Mouse (Mus musculus) cerebellum, adult 2 months (tissue): Measurements from ENCODE around the gene Mmp19. TPM values are rescaled to one million over a fixed set of nuclear protein-coding genes. Genes with fewer than 3 reads are reported as not detected.
A peak's percentile ranks its signal among the peaks of the same experiment; 100 is the strongest.

Experiments
- DNase-seq, 2 experiments: peaks; one replicate each; pipeline ENCODE4 v3.0.0; 2021
- H3K27ac ChIP-seq: fragments of 200-500 bp; 2 replicates; pipeline ENCODE4 v1.5.1; 2012; ENCODE audit warnings: low read length, control low read depth, inconsistent platforms; ENCODE audit not compliant: insufficient read depth
- H3K27me3 ChIP-seq: fragments of 200-500 bp; 2 replicates; pipeline ENCODE4 v1.6.1; 2012; ENCODE audit warnings: inconsistent platforms, mild to moderate bottlenecking, low read length, moderate library complexity; ENCODE audit not compliant: control insufficient read depth, insufficient read depth
- H3K4me1 ChIP-seq: fragments of 200-500 bp; 2 replicates; pipeline ENCODE4 v1.6.1; 2011; ENCODE audit warnings: low read length; ENCODE audit not compliant: control insufficient read depth, insufficient read depth
- H3K4me3 ChIP-seq: fragments of 200-500 bp; replicated peaks from 2 replicates; pipeline ENCODE3; 2011; ENCODE audit warnings: mild to moderate bottlenecking, low read depth, low read length, control low read depth; ENCODE audit not compliant: insufficient read depth
- CTCF ChIP-seq: fragments of 200-500 bp; IDR thresholded peaks from 2 replicates; pipeline ENCODE4 v1.5.1; 2011; ENCODE audit warnings: low read depth, mild to moderate bottlenecking, control low read depth, low read length, moderate library complexity, borderline replicate concordance; ENCODE audit not compliant: insufficient read depth
- POLR2A ChIP-seq: fragments of 200-500 bp; IDR thresholded peaks from 2 replicates; pipeline ENCODE4 v1.6.1; 2011; ENCODE audit warnings: low read length, control low read depth, borderline replicate concordance; ENCODE audit not compliant: insufficient read depth
- WGBS: fragments of 180-500 bp; shearing (Covaris S2); methylation state at CpG from one replicate; pipeline ENCODE4 v1.1.7; 2018; 5-methylcytosine and 5-hydroxymethylcytosine counted together
- polyA plus RNA-seq: library from polyadenylated mRNA; depleted of rRNA; stranded (reverse); fragments of >200 nt; gene quantifications from 2 replicates; pipeline ENCODE4 v1.2.3, GENCODE M21; 2012

Mmp19 gene
- polyA plus RNA-seq, 1 experiment: 0.61 TPM

DNA sequence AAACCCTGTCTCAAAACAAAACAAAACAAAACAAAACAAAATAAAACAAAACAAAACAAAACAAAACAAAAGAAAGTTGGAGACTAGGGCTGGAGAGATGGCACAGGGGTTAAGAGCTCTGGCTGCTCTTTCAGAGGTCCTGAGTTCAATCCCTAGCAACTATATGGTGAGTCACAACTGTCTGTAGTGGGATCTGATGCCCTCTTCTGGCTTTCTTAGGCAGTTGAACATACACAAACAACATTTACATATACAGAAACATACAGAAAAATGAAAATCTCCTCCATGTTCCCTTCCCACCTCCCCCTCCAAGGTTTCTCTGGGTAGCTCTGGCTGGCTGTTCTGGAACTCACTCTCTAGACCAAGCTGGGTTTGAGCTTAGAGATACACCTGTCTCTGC, 1.3 kb downstream of the Mmp19 start:
- H3K4me3 ChIP-seq: no peak overlapping the region
- no peaks in the 10 kb centered on the region; the same call in 1 of the 2 replicates for H3K27me3 ChIP-seq
- H3K27ac ChIP-seq: no peak overlapping the region
- TF ChIP-seq POLR2A (no peak), CTCF (no peak)
- DNase-seq: no peak
- no peaks in the 10 kb centered on the region; the same call in 1 of the 2 replicates for H3K4me1 ChIP-seq

DNA sequence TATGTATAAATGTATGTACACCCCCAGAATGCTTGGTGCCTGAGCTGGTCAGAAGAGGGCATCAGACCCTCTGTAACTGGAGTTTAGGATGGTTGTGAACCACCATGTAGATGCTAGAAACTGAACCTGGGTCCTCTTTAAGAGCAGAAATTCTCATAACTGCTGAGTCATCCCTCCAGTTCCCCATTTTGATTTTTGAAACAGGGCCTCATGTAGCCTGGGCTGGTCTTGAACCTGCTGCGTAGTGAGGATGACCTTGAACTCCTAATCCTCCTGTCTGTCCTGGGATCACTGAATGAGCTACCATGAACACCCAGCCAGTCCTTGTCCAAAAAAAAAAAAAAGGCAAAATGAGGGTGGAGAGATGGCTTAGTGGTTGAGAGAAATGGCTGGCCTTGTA, 2.5 kb downstream of the Mmp19 start:
- H3K27ac ChIP-seq: no peak overlapping the region
- H3K27me3 ChIP-seq: no peaks in the 10 kb centered on the region; the same call in 1 of the 2 replicates
- H3K4me1 ChIP-seq: no peaks in the 10 kb centered on the region; the same call in 1 of the 2 replicates
- no peak for TF ChIP-seq CTCF
- no peak for TF ChIP-seq POLR2A
- WGBS: 92% methylated on average over 1 of the region's 1 CpGs
- no peak overlapping the region for H3K4me3 ChIP-seq
- no peak for DNase-seq

DNA sequence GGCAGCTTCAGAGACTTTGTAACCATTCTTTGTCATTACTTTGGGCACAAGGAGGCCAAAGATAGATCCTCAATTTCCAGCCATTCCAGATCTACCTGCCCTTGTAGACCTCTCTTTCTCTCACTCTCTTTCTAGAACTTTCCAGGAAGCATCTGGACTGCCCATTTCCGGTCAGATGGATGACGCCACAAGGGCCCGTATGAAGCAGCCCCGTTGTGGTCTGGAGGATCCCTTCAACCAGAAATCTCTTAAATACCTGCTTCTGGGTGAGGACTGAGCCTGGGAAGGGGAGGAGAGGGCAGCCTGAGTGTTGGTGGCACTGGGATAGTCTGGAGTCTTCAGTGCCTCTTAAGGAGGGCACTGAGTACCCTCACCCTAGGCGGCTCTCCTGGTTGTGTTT, 3.7 kb downstream of the Mmp19 start:
- H3K4me3 ChIP-seq: no peak overlapping the region
- no peaks in the 10 kb centered on the region; the same call in 1 of the 2 replicates for H3K27me3 ChIP-seq
- H3K4me1 ChIP-seq: no peaks in the 10 kb centered on the region; the same call in 1 of the 2 replicates
- no peak for TF ChIP-seq POLR2A
- TF ChIP-seq CTCF: no peak
- 91% methylated on average over 5 of the region's 5 CpGs for WGBS
- H3K27ac ChIP-seq: no peak overlapping the region
- DNase-seq: no peak

DNA sequence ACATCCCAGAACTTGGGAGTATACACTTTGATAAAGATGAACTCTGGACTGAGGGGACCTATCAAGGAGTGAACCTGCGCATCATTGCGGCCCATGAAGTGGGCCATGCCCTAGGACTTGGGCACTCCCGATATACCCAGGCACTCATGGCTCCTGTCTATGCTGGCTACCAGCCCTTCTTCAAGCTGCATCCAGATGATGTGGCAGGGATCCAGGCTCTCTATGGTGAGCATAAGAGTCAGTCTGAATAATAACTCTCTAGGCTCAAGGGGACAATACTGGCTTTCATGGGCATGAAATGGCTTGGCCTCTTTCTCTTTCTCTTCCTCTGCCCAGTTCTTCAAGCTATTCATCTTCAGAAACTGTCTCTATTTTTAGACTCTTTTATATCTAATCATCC, 4.9 kb downstream of the Mmp19 start:
- H3K4me3 ChIP-seq: no peak overlapping the region
- no peaks in the 10 kb centered on the region; the same call in 1 of the 2 replicates for H3K4me1 ChIP-seq
- TF ChIP-seq CTCF (no peak), POLR2A (no peak)
- no peaks in the 10 kb centered on the region; the same call in 1 of the 2 replicates for H3K27me3 ChIP-seq
- H3K27ac ChIP-seq: no peak overlapping the region
- 71% methylated on average over 3 of the region's 3 CpGs for WGBS
- peak in 1 of 2 experiments; percentile 23 for DNase-seq

DNA sequence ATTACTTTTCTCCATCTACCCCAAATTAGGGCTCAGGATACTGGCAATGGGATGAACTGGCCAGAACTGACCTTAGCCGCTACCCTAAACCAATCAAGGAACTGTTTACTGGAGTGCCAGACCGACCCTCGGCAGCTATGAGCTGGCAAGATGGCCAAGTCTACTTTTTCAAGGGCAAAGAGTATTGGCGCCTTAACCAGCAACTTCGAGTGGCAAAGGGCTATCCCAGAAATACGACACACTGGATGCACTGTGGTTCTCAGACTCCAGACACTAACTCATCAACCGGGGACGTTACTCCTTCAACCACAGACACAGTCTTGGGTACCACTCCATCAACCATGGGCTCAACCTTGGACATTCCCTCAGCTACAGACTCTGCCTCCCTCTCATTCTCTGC, 8.0 kb downstream of the Mmp19 start:
- Histone ChIP-seq H3K4me1 (no peaks in the 10 kb centered on the region; the same call in 1 of the 2 replicates), H3K4me3 (no peak overlapping the region), H3K27me3 (no peaks in the 10 kb centered on the region; the same call in 1 of the 2 replicates), H3K27ac (no peak overlapping the region)
- TF ChIP-seq CTCF (no peak), POLR2A (no peak)
- no peak for DNase-seq
- WGBS: 91% methylated on average over 8 of the region's 8 CpGs

DNA sequence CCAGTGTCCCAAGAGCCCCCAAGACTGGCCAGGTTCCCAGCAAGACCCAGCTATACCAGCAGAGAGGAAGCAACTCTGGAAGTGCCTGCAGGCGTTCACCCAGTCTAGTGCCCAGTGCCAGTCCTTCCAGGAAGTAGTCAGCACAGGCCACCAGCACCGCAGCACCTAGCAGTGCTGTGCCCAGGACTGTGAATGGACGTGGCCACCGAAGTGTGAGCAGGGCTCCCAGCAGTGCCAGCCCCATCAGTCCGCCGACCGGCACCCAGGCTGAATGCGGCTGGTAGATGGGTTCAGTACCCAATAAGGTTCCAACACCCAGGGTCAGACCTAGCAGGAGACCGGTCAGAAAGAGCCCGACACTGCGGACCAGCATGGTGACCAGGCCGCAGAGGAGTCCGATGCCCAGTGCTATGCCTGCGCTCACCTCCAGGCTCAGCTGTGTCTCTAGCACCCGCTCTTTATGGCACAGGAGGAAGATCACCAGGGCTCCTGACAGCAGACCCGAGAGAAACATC, 11.3 kb downstream of the Mmp19 start:
- DNase-seq: no peak
- no peak overlapping the region for H3K27ac ChIP-seq
- no peak for TF ChIP-seq POLR2A
- no peak for TF ChIP-seq CTCF
- peaks cover 5% of the 10 kb centered on the region; the same call in 1 of the 2 replicates for H3K4me1 ChIP-seq
- no peak overlapping the region for H3K4me3 ChIP-seq
- WGBS: 89% methylated on average over 16 of the region's 16 CpGs
- H3K27me3 ChIP-seq: no peaks in the 10 kb centered on the region

DNA sequence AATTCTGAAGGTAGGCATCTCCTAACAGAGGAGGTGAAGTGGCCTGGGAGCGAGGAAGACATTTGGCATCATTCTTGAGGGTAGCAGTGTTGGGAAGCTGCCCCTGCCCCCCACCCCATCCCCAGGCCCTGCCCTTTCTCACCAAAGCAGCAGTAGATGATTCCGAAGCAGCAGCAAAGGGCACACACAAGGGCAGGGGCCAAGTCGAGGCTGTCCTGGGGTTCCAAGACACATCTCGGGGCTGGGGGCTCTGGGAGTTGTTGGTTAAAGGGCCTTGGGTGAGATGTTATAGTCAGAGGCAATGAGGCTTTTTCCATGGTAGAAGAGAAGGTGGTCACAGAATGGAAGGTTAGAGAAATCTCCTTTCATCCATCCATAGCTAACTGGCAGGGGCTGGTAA, 12.2 kb downstream of the Mmp19 start:
- Histone ChIP-seq H3K27me3 (no peaks in the 10 kb centered on the region), H3K4me1 (peaks cover 9% of the 10 kb centered on the region), H3K4me3 (no peak overlapping the region), H3K27ac (no peak overlapping the region)
- TF ChIP-seq CTCF (no peak), POLR2A (no peak)
- DNase-seq: no peak
- WGBS: 57% methylated on average over 4 of the region's 4 CpGs

DNA sequence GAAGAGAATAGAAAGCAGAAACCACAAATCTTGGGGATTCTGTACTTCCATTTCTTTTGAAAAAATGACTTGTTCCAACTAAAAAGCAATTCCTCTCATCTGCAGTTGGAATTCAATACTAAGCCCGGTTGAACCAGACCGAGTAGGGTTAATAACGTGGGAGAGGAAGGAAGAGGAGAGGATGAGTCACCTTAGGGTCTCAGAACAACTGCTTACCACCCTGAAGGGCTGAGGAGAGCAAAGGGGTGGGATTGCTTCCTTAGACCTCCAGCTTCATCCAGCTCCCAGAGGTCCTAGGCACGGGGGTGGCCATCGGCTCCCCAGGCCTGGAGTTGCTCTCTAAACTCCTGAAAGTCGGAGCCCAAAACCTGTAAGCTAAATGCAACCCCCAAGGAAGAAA, 12.7 kb downstream of the Mmp19 start:
- no peaks in the 10 kb centered on the region for H3K27me3 ChIP-seq
- WGBS: 14% methylated on average over 6 of the region's 6 CpGs
- peak overlapping the region; percentile 91 for H3K4me3 ChIP-seq
- peaks cover 11% of the 10 kb centered on the region for H3K4me1 ChIP-seq
- H3K27ac ChIP-seq: peak overlapping the region; percentile 79
- TF ChIP-seq POLR2A: no peak
- TF ChIP-seq CTCF: no peak
- no peak for DNase-seq
